Mouse (Mus musculus) testis, adult 2 months (tissue): ENCODE measurements at regions not wholly inside any gene's neighbourhood (a gene's known extent, or its start where the extent isn't known, plus 50 kb on each side); places are given as distances from the start of the nearest gene placed in this dataset.

ENCODE experiments used
- CTCF ChIP-seq: fragments of 200-500 bp; IDR thresholded peaks from 2 replicates; pipeline ENCODE4 v1.5.1; 2012; ENCODE audit warnings: low read depth, mild to moderate bottlenecking, inconsistent platforms, low read length, moderate library complexity; ENCODE audit not compliant: control insufficient read depth, insufficient read depth, insufficient replicate concordance
- POLR2A ChIP-seq: fragments of 200-500 bp; IDR thresholded peaks from 2 replicates; pipeline ENCODE4 v1.6.1; 2012; ENCODE audit warnings: low read depth, mild to moderate bottlenecking, inconsistent platforms, low read length, moderate library complexity; ENCODE audit not compliant: control insufficient read depth

GRCm38 (mm10) chr6:120592705-120593104 lies 61.6 kb upstream of the Hdhd5 start:
- TF ChIP-seq CTCF (no peak), POLR2A (no peak)
